Mouse (Mus musculus): ENCODE data around the gene Fam57b. TPM values are rescaled to one million over a fixed set of nuclear protein-coding genes. Genes with fewer than 3 reads are reported as not detected.

Fam57b gene
- polyA plus RNA-seq (2012; rRNA removed): 7.9 and 9.8 TPM in 2 replicates

- Histone ChIP-seq H3K4me3 (ENCODE audit: control insufficient read depth, low read depth, low read length) (peak within 1 kb of the TSS; percentile 94), H3K4me1 (ENCODE audit: control insufficient read depth, insufficient read depth, low read length) (peaks cover 17% of the 10 kb centered on the region), H3K36me3 (ENCODE audit: control insufficient read depth, insufficient read depth, low read length) (no peaks in the 10 kb centered on the region), H3K27ac (ENCODE audit: control insufficient read depth, insufficient read depth, low read depth, low read length) (peak within 1 kb of the TSS; percentile 79), H3K27me3 (ENCODE audit: control insufficient read depth, insufficient read depth, low read length) (no peaks in the 10 kb centered on the region)
- TF ChIP-seq POLR2A (IDR thresholded peaks at IDR 0.05; ENCODE audit: control insufficient read depth, low read depth, low read length) (peak; percentile 40; the same call in 1 of the 2 replicates), CTCF (IDR thresholded peaks at IDR 0.05; ENCODE audit: control insufficient read depth, insufficient read depth, insufficient replicate concordance, low read depth, low read length) (no peak)
Observed at GRCm38 (mm10) chr7:126797411-126798126, at the start of gene Fam57b. Fam57b (plus strand) TSS chr7:126797668.

- H3K27ac ChIP-seq (ENCODE audit: control insufficient read depth, insufficient read depth, low read depth, low read length): no peak overlapping the region
- no peaks in the 10 kb centered on the region for H3K27me3 ChIP-seq (ENCODE audit: control insufficient read depth, insufficient read depth, low read length)
Observed at GRCm38 (mm10) chr7:126748824-126749223, 48.6 kb upstream of the Fam57b start.

GRCm38 (mm10) chr7:126749582-126750343 is 47.7 kb upstream of the Fam57b start:
- no peaks in the 10 kb centered on the region for H3K36me3 ChIP-seq (ENCODE audit: control insufficient read depth, insufficient read depth, low read length)
- no peak overlapping the region for H3K4me3 ChIP-seq (ENCODE audit: control insufficient read depth, low read depth, low read length)
- TF ChIP-seq POLR2A (IDR thresholded peaks at IDR 0.05; ENCODE audit: control insufficient read depth, low read depth, low read length): no peak
- TF ChIP-seq CTCF (IDR thresholded peaks at IDR 0.05; ENCODE audit: control insufficient read depth, insufficient read depth, insufficient replicate concordance, low read depth, low read length): no peak
- no peaks in the 10 kb centered on the region; the same call in none of the 2 replicates for H3K4me1 ChIP-seq (ENCODE audit: control insufficient read depth, insufficient read depth, low read length)
- no peaks in the 10 kb centered on the region for H3K27me3 ChIP-seq (ENCODE audit: control insufficient read depth, insufficient read depth, low read length)
- no peak overlapping the region for H3K27ac ChIP-seq (ENCODE audit: control insufficient read depth, insufficient read depth, low read depth, low read length)

More at GRCm38 (mm10) chr7:126748824-126749223, 48.6 kb upstream of the Fam57b start:
- Histone ChIP-seq H3K4me3 (ENCODE audit: control insufficient read depth, low read depth, low read length) (no peak overlapping the region), H3K36me3 (ENCODE audit: control insufficient read depth, insufficient read depth, low read length) (no peaks in the 10 kb centered on the region), H3K4me1 (ENCODE audit: control insufficient read depth, insufficient read depth, low read length) (no peaks in the 10 kb centered on the region; the same call in 1 of the 2 replicates)
- TF ChIP-seq POLR2A (IDR thresholded peaks at IDR 0.05; ENCODE audit: control insufficient read depth, low read depth, low read length) (no peak), CTCF (IDR thresholded peaks at IDR 0.05; ENCODE audit: control insufficient read depth, insufficient read depth, insufficient replicate concordance, low read depth, low read length) (no peak)

- Histone ChIP-seq H3K27me3 (ENCODE audit: control insufficient read depth, insufficient read depth, low read length) (no peaks in the 10 kb centered on the region), H3K4me1 (ENCODE audit: control insufficient read depth, insufficient read depth, low read length) (peaks cover under 1% of the 10 kb centered on the region; the same call in 1 of the 2 replicates), H3K27ac (ENCODE audit: control insufficient read depth, insufficient read depth, low read depth, low read length) (no peak overlapping the region), H3K36me3 (ENCODE audit: control insufficient read depth, insufficient read depth, low read length) (no peaks in the 10 kb centered on the region), H3K4me3 (ENCODE audit: control insufficient read depth, low read depth, low read length) (no peak overlapping the region)
- TF ChIP-seq POLR2A (IDR thresholded peaks at IDR 0.05; ENCODE audit: control insufficient read depth, low read depth, low read length) (no peak), CTCF (IDR thresholded peaks at IDR 0.05; ENCODE audit: control insufficient read depth, insufficient read depth, insufficient replicate concordance, low read depth, low read length) (peak; percentile 88; the same call in 1 of the 2 replicates)
Observed at GRCm38 (mm10) chr7:126754866-126755265, 42.6 kb upstream of the Fam57b start.

- Histone ChIP-seq H3K4me1 (ENCODE audit: control insufficient read depth, insufficient read depth, low read length) (peaks cover 10% of the 10 kb centered on the region), H3K27me3 (ENCODE audit: control insufficient read depth, insufficient read depth, low read length) (no peaks in the 10 kb centered on the region), H3K4me3 (ENCODE audit: control insufficient read depth, low read depth, low read length) (no peak overlapping the region), H3K36me3 (ENCODE audit: control insufficient read depth, insufficient read depth, low read length) (no peaks in the 10 kb centered on the region; the same call in 1 of the 2 replicates), H3K27ac (ENCODE audit: control insufficient read depth, insufficient read depth, low read depth, low read length) (no peak overlapping the region)
- TF ChIP-seq POLR2A (IDR thresholded peaks at IDR 0.05; ENCODE audit: control insufficient read depth, low read depth, low read length) (no peak), CTCF (IDR thresholded peaks at IDR 0.05; ENCODE audit: control insufficient read depth, insufficient read depth, insufficient replicate concordance, low read depth, low read length) (no peak)
Observed at GRCm38 (mm10) chr7:126758539-126758938, 38.9 kb upstream of the Fam57b start.

GRCm38 (mm10) chr7:126759050-126759671 is 38.3 kb upstream of the Fam57b start, which contains the start of gene Mapk3:
Mapk3 (plus strand) TSS chr7:126759601.
- peak within 1 kb of the TSS; percentile 94 for H3K4me3 ChIP-seq (ENCODE audit: control insufficient read depth, low read depth, low read length)
- H3K27me3 ChIP-seq (ENCODE audit: control insufficient read depth, insufficient read depth, low read length): no peaks in the 10 kb centered on the region
- H3K27ac ChIP-seq (ENCODE audit: control insufficient read depth, insufficient read depth, low read depth, low read length): peak within 1 kb of the TSS; percentile 87
- peaks cover 10% of the 10 kb centered on the region for H3K4me1 ChIP-seq (ENCODE audit: control insufficient read depth, insufficient read depth, low read length)
- TF ChIP-seq CTCF (IDR thresholded peaks at IDR 0.05; ENCODE audit: control insufficient read depth, insufficient read depth, insufficient replicate concordance, low read depth, low read length) (peak; percentile 53; the same call in 1 of the 2 replicates), POLR2A (IDR thresholded peaks at IDR 0.05; ENCODE audit: control insufficient read depth, low read depth, low read length) (no peak)
- no peaks in the 10 kb centered on the region; the same call in 1 of the 2 replicates for H3K36me3 ChIP-seq (ENCODE audit: control insufficient read depth, insufficient read depth, low read length)

All from testis, adult 2 months (tissue).